Mouse (Mus musculus) liver, embryonic 14.5 days (tissue): ENCODE data around the gene Spem1.
"Not testable (repeated sequence)": the region's sequence is repeated elsewhere in the genome, so short reads cannot be mapped to it uniquely, and the experiment has no call there.

Experiments used
- CTCF ChIP-seq: IDR thresholded peaks from 2 replicates; pipeline ENCODE4 v1.5.1; 2016; ENCODE audit warnings: antibody characterized with exemption, low read depth, control low read depth
- EP300 ChIP-seq: IDR thresholded peaks from 2 replicates; pipeline ENCODE4 v1.6.1; 2016; ENCODE audit warnings: antibody characterized with exemption, low read depth

DNA sequence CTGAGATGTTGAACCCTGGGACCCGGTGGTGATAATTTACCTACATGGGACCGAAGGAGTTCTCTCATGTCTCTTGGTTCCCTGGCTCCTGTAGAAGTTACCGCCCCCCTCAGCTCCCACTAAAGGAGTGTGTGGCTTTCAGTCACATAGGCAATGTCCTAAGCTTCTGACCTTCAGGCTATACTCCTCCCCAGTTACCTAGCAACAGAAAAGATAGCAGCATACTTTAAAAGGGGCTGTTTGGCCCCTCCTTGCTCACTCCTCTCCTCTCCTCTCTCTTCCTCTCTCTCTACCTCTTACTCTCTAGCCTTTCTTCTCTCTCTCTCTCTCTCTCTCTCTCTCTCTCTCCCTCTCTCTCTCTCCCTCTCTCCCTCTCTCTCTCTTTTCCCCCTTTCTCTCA, 41.7 kb upstream of the Spem1 start:
- TF ChIP-seq CTCF, EP300: not testable (repeated sequence)
